Mouse (Mus musculus): ENCODE measurements around the gene Marco. TPM values are rescaled to one million over a fixed set of nuclear protein-coding genes. Genes with fewer than 3 reads are reported as not detected.

The Marco gene
- polyA plus RNA-seq, 1 experiment from 2014 or later, result 13.0 TPM

- ATAC-seq, result no peak
- H3K36me3 ChIP-seq, result no peaks in the 10 kb centered on the region
- WGBS (ENCODE audit: insufficient replicate concordance), result 61% methylated on average over 5 of the region's 5 CpGs
Measured at GRCm38 (mm10) chr1:120430171-120430570, 74.7 kb downstream of the Marco start.

GRCm38 (mm10) chr1:120425587-120425986 is 79.2 kb downstream of the Marco start:
- H3K9me3 ChIP-seq (replicated peaks), result no peaks in the 10 kb centered on the region
- 60% methylated on average over 8 of the region's 8 CpGs for whole genome bisulfite sequencing (ENCODE audit: insufficient replicate concordance)
- H3K27me3 ChIP-seq (replicated peaks), result no peaks in the 10 kb centered on the region
- no peak for ATAC-seq
- no peak overlapping the region for H3K4me2 ChIP-seq
- no peaks in the 10 kb centered on the region for H3K4me1 ChIP-seq
- no peaks in the 10 kb centered on the region for H3K36me3 ChIP-seq
- no peak overlapping the region for H3K9ac ChIP-seq
- H3K27ac ChIP-seq, result no peak overlapping the region
- no peak overlapping the region for H3K4me3 ChIP-seq

More at GRCm38 (mm10) chr1:120430171-120430570, 74.7 kb downstream of the Marco start:
- H3K4me3 ChIP-seq, result no peak overlapping the region
- no peak overlapping the region for H3K4me2 ChIP-seq
- H3K4me1 ChIP-seq, result no peaks in the 10 kb centered on the region
- no peak overlapping the region for H3K9ac ChIP-seq
- no peak overlapping the region for H3K27ac ChIP-seq
- H3K27me3 ChIP-seq (replicated peaks), result no peaks in the 10 kb centered on the region
- no peaks in the 10 kb centered on the region for H3K9me3 ChIP-seq (replicated peaks)

Other genes with a start within 250 kb of the Marco start
- gene Steap3, start 232.3 kb downstream of the Marco start, polyA plus RNA-seq (2016; fragmentation: Nextera tagmentation; extraction: Ambion mirVana), result 54.3 and 56.3 TPM in 2 replicates
- not detected in 2 replicates for gene C1ql2, start 164.4 kb downstream of the Marco start, polyA plus RNA-seq (2016; fragmentation: Nextera tagmentation; extraction: Ambion mirVana)
- 0.05 and 0.10 TPM in 2 replicates for gene En1, start 97.4 kb upstream of the Marco start, polyA plus RNA-seq (2016; fragmentation: Nextera tagmentation; extraction: Ambion mirVana)

Measured in liver, embryonic 12.5 days (tissue).